Mouse (Mus musculus) lung, adult 18-20 months (tissue): Measurements from ENCODE around the gene Rhox13.
A peak's percentile ranks its signal among the peaks of the same experiment; 100 is the strongest.

ENCODE experiments used
- DNase-seq, 2 experiments: peaks; one replicate each; pipeline ENCODE4 v3.0.0; 2022; ENCODE audit warnings: mixed read lengths in 2 of 2

Rhox13 gene

DNA sequence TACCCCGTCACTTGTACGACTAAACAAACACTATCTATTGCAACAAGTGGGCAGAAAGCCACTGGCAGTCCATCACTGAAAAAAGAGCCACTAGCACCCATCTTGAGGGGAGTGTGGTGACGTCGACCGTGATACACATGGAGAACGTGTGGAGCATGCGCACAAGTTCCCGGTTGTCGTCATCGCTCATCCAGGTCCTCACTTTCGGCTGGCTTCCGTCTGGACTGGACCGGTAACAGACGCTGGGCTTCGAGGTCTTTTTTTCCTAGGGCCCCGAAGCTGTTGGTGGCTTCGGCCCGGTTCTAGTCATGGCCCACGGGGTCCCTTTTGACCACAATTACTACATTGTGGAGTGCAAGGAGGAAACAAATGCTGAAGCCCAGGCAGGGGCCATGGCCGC is at the start of gene Rhox13:
Gene Rhox13 (plus strand): TSS at position 238 of the 400 bp plus-strand sequence.
- no peak for DNase-seq

DNA sequence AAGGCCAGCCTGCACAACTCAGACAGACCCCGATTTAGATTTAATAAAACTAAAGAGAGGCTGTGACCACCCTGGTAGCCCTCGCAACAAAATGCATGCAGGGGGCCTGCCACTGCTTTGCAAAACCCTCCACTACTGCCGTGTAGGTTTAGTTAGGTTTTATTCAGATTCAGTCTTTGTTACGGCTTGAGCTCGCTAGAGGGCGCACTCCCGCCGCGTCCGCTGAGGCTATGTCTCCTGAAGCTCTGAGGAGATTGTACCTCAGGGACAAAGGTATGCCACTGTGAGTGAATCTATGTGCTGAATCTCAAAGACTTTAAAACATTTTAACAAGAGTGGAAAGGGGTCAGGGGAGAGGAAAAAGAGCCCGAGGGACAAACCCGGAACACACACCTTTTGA is 36.8 kb upstream of the Rhox13 start:
- peak; percentile 3 to 15 for DNase-seq

DNA sequence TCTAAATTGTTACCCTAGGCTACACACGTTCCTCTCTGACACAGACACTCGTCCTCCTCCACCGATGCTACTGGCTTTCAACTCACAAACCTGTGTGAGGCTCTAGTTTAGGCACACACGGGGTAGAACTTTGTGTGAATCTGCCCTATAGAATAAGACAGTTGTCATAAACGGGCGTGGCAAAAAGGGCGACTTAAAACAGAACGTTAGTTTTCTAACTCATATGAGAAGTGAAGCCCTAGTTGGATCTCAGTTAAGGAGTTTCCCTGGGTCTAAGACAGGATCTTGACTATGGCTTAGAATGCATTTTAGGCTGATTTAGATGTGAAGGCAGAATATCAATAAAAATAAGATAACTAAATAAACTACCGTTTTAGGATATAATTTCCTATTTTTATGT is 36.0 kb upstream of the Rhox13 start, which contains the start of gene Rhox11:
Gene Rhox11 (minus strand): TSS at position 101 of the 400 bp plus-strand sequence.
- DNase-seq, result no peak

DNA sequence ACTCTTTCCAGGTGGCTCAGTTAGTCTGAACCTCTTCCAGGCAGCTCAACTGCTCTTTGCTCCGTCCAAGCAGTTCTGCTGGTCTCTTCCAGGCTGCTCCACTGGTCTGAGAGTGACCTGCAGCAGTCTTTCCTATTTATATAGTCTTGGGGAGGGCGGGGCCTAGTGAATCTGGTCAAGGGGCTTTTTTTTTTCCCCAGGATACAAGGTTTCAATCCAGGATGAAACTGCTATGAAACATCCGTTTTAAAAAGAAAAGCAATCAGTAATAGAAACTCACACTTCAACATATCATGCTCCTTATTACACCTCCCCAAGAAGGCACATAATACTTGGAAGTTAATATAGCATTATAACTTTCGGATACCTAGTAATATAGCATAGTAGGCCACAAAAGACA is 10.2 kb upstream of the Rhox13 start, which contains the start of gene Rhox12:
Gene Rhox12 (minus strand): TSS at position 101 of the 400 bp plus-strand sequence.
- DNase-seq, result no peak

DNA sequence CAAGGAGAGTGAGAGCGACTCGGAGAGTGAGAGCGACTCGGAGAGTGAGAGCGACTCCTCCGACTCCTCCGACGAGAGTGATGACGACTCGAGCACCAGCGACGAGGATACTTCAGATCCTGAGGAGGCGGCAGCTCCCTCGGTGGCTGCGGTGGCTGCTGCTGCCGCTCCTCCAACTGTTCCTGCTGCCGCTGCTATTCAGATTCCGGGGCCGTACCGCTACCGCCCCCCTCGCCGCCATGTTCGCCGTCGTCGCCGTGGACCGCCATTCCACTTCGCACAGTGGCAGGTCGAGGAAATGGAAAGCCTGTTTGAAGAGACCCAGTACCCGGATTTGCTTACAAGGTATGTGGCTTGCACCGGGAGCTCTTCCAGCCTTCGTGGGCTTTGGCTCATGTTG is 459 bp downstream of the Rhox13 start:
- no peak for DNase-seq

DNA sequence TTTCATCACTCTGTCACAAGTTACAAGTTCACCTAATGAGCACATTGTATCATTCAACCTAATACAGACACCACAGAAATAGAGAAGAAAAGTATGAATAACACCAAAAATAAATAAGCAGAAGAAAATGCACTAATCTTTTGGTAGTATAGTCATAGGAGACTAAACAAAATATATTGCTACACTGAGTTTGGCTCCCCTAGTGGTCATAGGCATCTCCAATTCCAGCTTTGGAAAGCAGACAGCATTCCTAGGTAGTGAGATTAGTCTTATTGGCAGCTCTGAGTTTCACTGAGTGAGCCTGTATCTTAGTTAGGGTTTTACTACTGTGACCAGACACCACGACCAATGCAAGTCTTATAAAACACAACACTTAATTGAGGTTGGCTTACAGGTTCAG is 38.1 kb downstream of the Rhox13 start:
- no peak for DNase-seq

DNA sequence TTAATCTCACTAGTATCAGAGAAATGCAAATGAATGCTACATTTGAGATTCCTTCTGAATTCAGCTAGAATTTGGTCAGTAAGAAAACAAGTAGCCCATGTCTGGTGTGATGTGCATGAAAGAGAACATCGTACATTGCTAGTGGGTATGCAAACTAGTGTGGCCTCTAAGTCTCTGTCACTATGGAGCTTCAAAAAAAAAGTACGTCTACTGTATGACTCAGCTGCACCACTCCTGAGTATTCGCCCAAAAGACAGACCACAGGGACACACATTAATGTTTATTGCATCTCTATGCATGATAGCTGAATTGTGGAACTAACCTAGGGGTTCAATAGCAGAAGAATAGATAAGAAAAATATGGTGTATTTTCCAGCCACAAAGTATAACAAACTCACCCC is 44.3 kb downstream of the Rhox13 start:
- DNase-seq, result no peak

DNA sequence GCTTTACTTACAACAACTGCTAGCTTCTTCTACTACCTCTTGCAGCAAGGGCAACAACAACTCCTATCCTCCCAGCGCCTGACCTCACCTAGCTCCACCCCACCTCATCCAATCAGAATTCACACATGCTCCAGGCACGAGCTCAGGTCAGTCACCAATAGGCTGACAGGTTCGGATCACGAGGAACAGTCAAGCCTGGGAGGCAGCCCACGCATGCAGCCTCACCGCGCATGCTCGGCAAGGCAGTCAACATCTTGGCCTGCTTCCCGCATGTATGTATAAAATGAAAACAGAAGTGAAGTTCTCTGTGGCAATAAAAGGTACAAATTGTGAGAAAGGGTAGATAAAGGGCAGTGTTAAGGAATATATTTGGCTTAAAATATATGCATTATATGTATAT is 45.0 kb downstream of the Rhox13 start:
- no peak for DNase-seq

DNA sequence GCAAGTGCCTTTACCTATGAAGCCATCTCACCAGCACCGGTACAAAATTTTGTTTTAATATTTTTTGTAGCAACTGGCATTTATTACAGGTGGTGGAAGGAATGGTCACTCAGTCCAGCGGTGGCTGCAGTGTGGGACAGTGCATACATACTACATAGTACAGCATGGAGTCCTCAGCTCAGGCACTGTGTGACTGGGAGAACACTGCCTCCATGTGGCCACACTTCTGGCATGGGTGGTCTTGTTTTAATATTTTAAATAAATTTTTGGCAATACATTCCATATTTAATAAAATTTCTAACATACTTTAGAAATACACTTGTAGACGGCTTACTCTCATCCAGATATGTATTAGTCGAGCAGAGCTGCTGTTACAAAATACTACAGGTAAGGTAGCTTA is 45.6 kb downstream of the Rhox13 start:
- DNase-seq, result no peak
